Mouse (Mus musculus) limb, embryonic 11.5 days (tissue): Measurements from ENCODE around the gene Slc25a22. TPM values are rescaled to one million over a fixed set of nuclear protein-coding genes. Genes with fewer than 3 reads are reported as not detected.

Experiments
- ATAC-seq: fragments of 200-750 bp; cut with Nextera tagmentation; 2 replicates; pipeline ENCODE4 v1.8.0; 2017; ENCODE audit warnings: low read depth; ENCODE audit not compliant: insufficient number of reproducible peaks, low FRiP score, low TSS enrichment
- DNase-seq: peaks from one replicate; pipeline ENCODE4 v3.0.0-alpha.2; 2015; ENCODE audit warnings: low spot score
- H3K27ac ChIP-seq: fragments of 300-500 bp; sonication (generic); replicated peaks from 2 replicates; pipeline ENCODE4 v1.5.1; 2014; ENCODE audit warnings: low read depth, mild to moderate bottlenecking, low read length
- H3K27me3 ChIP-seq: fragments of 300-500 bp; sonication (generic); 2 replicates; pipeline ENCODE4 v1.6.1; 2014; ENCODE audit warnings: mild to moderate bottlenecking, low read length, mixed read lengths; ENCODE audit not compliant: control insufficient read depth, insufficient read depth
- H3K36me3 ChIP-seq: fragments of 300-500 bp; sonication (generic); 2 replicates; pipeline ENCODE4 v1.6.1; 2014; ENCODE audit warnings: mild to moderate bottlenecking, low read length, moderate library complexity, mixed read lengths; ENCODE audit not compliant: control insufficient read depth, insufficient read depth
- H3K4me1 ChIP-seq: fragments of 300-500 bp; sonication (generic); 2 replicates; pipeline ENCODE4 v1.6.1; 2014; ENCODE audit warnings: low read length, mixed read lengths; ENCODE audit not compliant: control insufficient read depth, insufficient read depth
- H3K4me2 ChIP-seq: fragments of 300-500 bp; sonication (generic); 2 replicates; pipeline ENCODE4 v1.6.1; 2014; ENCODE audit warnings: low read depth, mild to moderate bottlenecking, moderate library complexity; ENCODE audit not compliant: severe bottlenecking
- H3K4me3 ChIP-seq: fragments of 300-500 bp; sonication (generic); 2 replicates; pipeline ENCODE4 v1.5.1; 2014; ENCODE audit warnings: low read depth, low read length
- H3K9ac ChIP-seq: fragments of 300-500 bp; sonication (generic); 2 replicates; pipeline ENCODE4 v1.6.1; 2014; ENCODE audit warnings: mild to moderate bottlenecking, low read length
- H3K9me3 ChIP-seq: fragments of 300-500 bp; sonication (generic); 2 replicates; pipeline ENCODE4 v1.6.1; 2016; ENCODE audit warnings: low read length; ENCODE audit not compliant: control insufficient read depth
- WGBS: fragments of 180-500 bp; shearing (Covaris S2); extraction: QIAGEN DNeasy Blood & Tissue Kit; methylation state at CpG from one replicate; pipeline ENCODE4 v1.1.7; 2014; 5-methylcytosine and 5-hydroxymethylcytosine counted together
- polyA plus RNA-seq: library from polyadenylated mRNA; unstranded; fragments of >200 nt; fragmentation: Nextera tagmentation; extraction: Ambion mirVana; gene quantifications from 2 replicates; pipeline ENCODE4 v1.2.1, GENCODE M21; 2014

The Slc25a22 gene
- polyA plus RNA-seq, 1 experiment from 2014 or later = 34.8 TPM

DNA sequence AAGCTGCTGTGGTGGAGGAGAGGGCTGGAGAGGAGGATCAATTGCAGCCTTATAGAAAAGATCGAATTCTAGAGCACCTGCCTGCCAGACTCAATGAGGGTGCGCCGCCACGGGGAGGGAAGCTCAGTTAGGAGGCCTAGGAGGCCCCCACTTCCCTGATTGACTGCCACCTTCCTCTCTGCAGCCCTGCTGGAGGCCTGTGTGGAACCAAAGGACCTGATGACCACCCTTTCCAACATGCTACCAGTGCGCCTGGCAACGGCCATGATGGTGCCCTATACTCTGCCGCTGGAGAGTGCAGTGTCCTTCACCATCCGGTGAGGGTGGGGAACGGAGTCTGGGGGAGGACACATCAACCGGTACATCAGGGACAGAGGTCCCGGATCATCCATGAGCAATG, 21.0 kb upstream of the Slc25a22 start:
- Histone ChIP-seq H3K27me3 (peaks cover 35% of the 10 kb centered on the region), H3K27ac (no peak overlapping the region), H3K9me3 (no peaks in the 10 kb centered on the region), H3K4me3 (no peak overlapping the region), H3K9ac (no peak overlapping the region), H3K4me1 (peaks cover 23% of the 10 kb centered on the region), H3K4me2 (no peak overlapping the region), H3K36me3 (no peaks in the 10 kb centered on the region)
- ATAC-seq (no peak), DNase-seq (no peak)
- 89% methylated on average over 11 of the region's 11 CpGs for WGBS

GRCm38 (mm10) chr7:141457986-141458660, 20.4 kb upstream of the Slc25a22 start:
- Histone ChIP-seq H3K27ac (no peak overlapping the region), H3K27me3 (peaks cover 30% of the 10 kb centered on the region), H3K4me2 (no peak overlapping the region), H3K36me3 (no peaks in the 10 kb centered on the region), H3K9me3 (no peaks in the 10 kb centered on the region), H3K9ac (no peak overlapping the region), H3K4me1 (peaks cover 21% of the 10 kb centered on the region), H3K4me3 (no peak overlapping the region)
- WGBS = 73% methylated on average over 15 of the region's 15 CpGs
- no peak for ATAC-seq
- peak; percentile 68 for DNase-seq

GRCm38 (mm10) chr7:141457236-141457635, 19.5 kb upstream of the Slc25a22 start:
- Histone ChIP-seq H3K4me2 (no peak overlapping the region), H3K4me3 (no peak overlapping the region), H3K36me3 (no peaks in the 10 kb centered on the region), H3K9ac (no peak overlapping the region), H3K9me3 (no peaks in the 10 kb centered on the region), H3K27ac (no peak overlapping the region), H3K4me1 (peaks cover 17% of the 10 kb centered on the region), H3K27me3 (peaks cover 24% of the 10 kb centered on the region)
- DNase-seq = no peak
- no peak for ATAC-seq
- WGBS = 97% methylated on average over 14 of the region's 14 CpGs

DNA sequence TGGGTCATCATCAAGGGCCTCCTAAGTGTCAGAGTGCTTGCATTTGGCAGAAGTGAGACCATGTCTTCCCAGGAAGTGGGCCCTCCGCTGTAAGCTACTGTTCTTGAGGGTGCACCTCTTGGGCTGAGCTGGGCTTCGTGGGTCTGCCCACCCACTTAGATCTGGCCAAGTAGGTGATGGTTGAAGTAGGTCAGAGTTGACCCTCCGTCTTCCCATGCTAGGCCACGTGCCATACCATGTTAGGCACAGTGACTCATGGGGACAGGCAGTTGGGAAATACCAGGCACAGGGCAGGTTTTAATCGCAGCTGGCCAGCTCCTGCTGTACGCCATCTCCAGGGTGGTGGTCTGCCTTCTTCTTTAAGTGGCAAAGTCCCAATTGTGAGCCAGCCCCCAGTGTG, 19.0 kb upstream of the Slc25a22 start:
- ATAC-seq = no peak
- H3K4me2 ChIP-seq = no peak overlapping the region
- 90% methylated on average over 6 of the region's 6 CpGs for WGBS

GRCm38 (mm10) chr7:141455610-141456314, 18.1 kb upstream of the Slc25a22 start:
- peak overlapping the region; percentile 47; the same call in 1 of the 2 replicates for H3K9ac ChIP-seq
- peak overlapping the region; percentile 62 for H3K4me3 ChIP-seq
- H3K27me3 ChIP-seq = peaks cover 11% of the 10 kb centered on the region; the same call in 1 of the 2 replicates
- H3K36me3 ChIP-seq = peaks cover 9% of the 10 kb centered on the region; the same call in 1 of the 2 replicates
- H3K27ac ChIP-seq = no peak overlapping the region
- H3K9me3 ChIP-seq = no peaks in the 10 kb centered on the region
- peak overlapping the region; percentile 96 for H3K4me2 ChIP-seq
- H3K4me1 ChIP-seq = peaks cover 11% of the 10 kb centered on the region
- ATAC-seq (no peak), DNase-seq (peak; percentile 60)
- WGBS = 1% methylated on average over 23 of the region's 23 CpGs

More for the DNA sequence above, 19.0 kb upstream of the Slc25a22 start:
- Histone ChIP-seq H3K4me3 (no peak overlapping the region), H3K36me3 (peaks cover 2% of the 10 kb centered on the region; the same call in 1 of the 2 replicates), H3K27ac (no peak overlapping the region), H3K27me3 (peaks cover 19% of the 10 kb centered on the region), H3K4me1 (peaks cover 13% of the 10 kb centered on the region), H3K9ac (no peak overlapping the region), H3K9me3 (no peaks in the 10 kb centered on the region)
- DNase-seq = no peak

DNA sequence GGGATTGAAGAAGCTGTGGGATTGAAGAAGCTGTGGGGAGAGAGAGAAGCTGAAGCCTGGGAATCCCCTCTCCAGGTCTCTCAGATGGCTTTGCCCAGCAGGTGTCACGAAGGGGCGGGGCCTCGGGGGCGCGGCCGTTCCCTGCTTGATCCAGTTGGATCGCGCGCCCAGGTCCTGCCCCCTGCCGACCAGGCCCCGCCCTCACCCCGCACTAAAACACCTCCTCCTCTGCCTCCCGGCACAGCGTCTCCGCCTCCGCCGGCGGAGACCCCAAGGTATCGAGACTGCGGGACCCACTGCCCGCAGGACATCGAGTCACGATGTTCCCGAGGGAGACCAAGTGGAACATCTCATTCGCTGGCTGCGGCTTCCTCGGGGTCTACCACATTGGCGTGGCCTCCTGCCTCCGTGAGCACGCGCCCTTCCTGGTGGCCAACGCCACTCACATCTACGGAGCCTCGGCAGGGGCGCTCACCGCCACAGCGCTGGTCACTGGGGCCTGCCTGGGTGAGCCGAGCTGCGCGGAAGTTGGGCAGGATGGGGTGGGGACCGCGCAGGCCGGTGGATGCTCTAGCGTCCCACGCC, 17.4 kb upstream of the Slc25a22 start, which contains the start of gene Pnpla2:
Pnpla2 (plus strand) TSS at position 232 of the 585 bp plus-strand sequence.
- Histone ChIP-seq H3K4me1 (peaks cover 11% of the 10 kb centered on the region), H3K36me3 (peaks cover 11% of the 10 kb centered on the region; the same call in 1 of the 2 replicates), H3K4me2 (peak within 1 kb of the TSS; percentile 96), H3K27me3 (0 out of 2 replicates have a peak, but pooled peaks cover 5% of the 10 kb centered on the region), H3K9ac (peak within 1 kb of the TSS; percentile 47), H3K4me3 (peak within 1 kb of the TSS; percentile 62), H3K9me3 (no peaks in the 10 kb centered on the region), H3K27ac (0 out of 2 replicates have a peak within 1 kb of the TSS, but pooled peaks have one; percentile 45)
- DNase-seq = peak; percentile 95
- peak; percentile 80 for ATAC-seq
- WGBS = under 1% methylated on average over 45 of the region's 45 CpGs

DNA sequence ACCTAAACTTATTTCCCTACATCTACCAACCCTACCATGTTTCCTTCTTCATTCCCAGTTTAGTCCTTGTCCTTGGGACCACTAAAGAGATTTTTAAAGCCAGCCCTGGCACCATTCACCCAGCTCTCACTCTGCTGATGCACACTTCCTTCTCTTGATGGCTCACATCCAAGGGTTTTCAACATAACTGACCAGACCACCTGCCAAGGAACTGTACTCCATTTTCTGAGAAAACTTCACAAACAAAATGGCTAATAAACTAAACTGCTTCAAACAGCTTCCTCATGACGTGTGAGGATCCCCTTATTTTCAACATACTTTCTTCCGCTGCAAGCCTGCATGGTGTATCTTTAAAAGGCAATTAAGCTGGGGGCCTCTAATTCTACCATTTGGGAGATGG, 15.9 kb upstream of the Slc25a22 start:
- Histone ChIP-seq H3K9ac (no peak overlapping the region), H3K27me3 (no peaks in the 10 kb centered on the region), H3K36me3 (peaks cover 11% of the 10 kb centered on the region; the same call in 1 of the 2 replicates), H3K4me2 (no peak overlapping the region), H3K4me1 (peaks cover 12% of the 10 kb centered on the region), H3K4me3 (no peak overlapping the region), H3K9me3 (no peaks in the 10 kb centered on the region), H3K27ac (no peak overlapping the region)
- no peak for ATAC-seq
- DNase-seq = no peak
- 72% methylated on average over 2 of the region's 2 CpGs for WGBS

GRCm38 (mm10) chr7:141451928-141452327, 14.2 kb upstream of the Slc25a22 start:
- Histone ChIP-seq H3K36me3 (peaks cover 11% of the 10 kb centered on the region; the same call in 1 of the 2 replicates), H3K4me3 (no peak overlapping the region), H3K9ac (no peak overlapping the region), H3K4me1 (peaks cover 17% of the 10 kb centered on the region), H3K27ac (no peak overlapping the region), H3K9me3 (no peaks in the 10 kb centered on the region), H3K4me2 (no peak overlapping the region), H3K27me3 (no peaks in the 10 kb centered on the region)
- no peak for DNase-seq
- no peak for ATAC-seq
